Mouse (Mus musculus): ENCODE measurements around the gene Mylpf. TPM values are rescaled to one million over a fixed set of nuclear protein-coding genes. Genes with fewer than 3 reads are reported as not detected.
"Not testable (repeated sequence)": the region's sequence is repeated elsewhere in the genome, so short reads cannot be mapped to it uniquely, and the experiment has no call there.

Gene Mylpf
- polyA plus RNA-seq (2014; fragmentation: Nextera tagmentation; extraction: Ambion mirVana), result 24.1 and 26.5 TPM in 2 replicates

DNA sequence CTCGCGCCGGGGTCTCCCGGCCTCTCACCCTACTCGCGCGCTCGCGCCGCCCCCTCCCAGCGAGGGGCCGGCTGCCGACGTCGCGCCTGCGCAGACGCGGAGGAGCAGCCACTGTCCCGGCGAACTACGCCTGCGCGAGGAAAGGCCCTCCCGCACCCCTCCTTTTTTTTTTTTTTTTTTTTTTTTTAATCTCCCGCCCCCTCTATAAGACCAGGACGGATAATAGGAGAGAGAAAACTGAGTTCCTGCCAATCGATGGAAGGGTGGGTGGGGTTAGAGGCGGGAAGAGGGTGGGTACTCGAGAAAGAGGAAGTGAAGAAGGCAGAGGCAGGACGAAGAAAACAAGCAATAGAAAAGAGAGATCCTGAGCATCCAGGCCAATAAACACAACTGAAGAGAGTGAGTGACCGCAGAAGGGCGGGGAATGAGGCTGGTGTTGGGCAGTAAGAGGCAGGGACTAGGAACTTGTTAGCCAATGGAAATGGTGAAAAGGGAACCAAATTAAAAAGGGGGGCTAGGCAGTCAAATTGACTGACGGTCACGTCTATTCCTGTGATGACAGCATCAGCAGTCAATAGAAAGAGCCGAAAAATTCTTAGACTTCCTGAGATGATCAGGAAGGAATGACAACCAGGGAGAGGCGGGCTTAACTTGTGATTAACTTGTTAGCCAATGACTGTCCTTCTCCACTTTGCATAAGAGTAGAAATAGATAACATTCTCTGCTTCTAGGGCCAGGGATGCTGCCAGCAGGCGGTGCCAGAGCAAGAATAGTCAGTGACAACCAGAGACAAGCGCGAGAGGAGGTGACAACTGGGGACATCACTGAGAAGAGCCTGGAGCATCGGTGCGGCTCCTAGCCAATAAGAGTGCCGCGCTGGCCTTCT, at the start of gene Mylpf:
Gene Mylpf (plus strand): TSS at position 338 of the 886 bp plus-strand sequence.
- H3K9me3 ChIP-seq (ENCODE audit: control insufficient read depth, low read length), result no peaks in the 10 kb centered on the region
- peaks cover 6% of the 10 kb centered on the region; the same call in 1 of the 2 replicates for H3K4me1 ChIP-seq (replicated peaks; ENCODE audit: control insufficient read depth, insufficient read depth, low read length)
- peaks cover 1% of the 10 kb centered on the region; the same call in 1 of the 2 replicates for H3K27me3 ChIP-seq (ENCODE audit: control insufficient read depth, insufficient read depth, low read length)
- H3K4me2 ChIP-seq (replicated peaks; ENCODE audit: low read depth, low read length), result peak within 1 kb of the TSS; percentile 96
- peak; percentile 96 for DNase-seq (ENCODE audit: low spot score)
- peak within 1 kb of the TSS; percentile 92 for H3K9ac ChIP-seq (ENCODE audit: low read depth, low read length)
- WGBS, result under 1% methylated on average over 36 of the region's 44 CpGs
- no peaks in the 10 kb centered on the region for H3K36me3 ChIP-seq (ENCODE audit: control insufficient read depth, insufficient read depth, low read length)
- H3K4me3 ChIP-seq (ENCODE audit: low read depth, low read length), result peak within 1 kb of the TSS; percentile 90
- peak; percentile 94 for ATAC-seq (ENCODE audit: low FRiP score)
- H3K27ac ChIP-seq (ENCODE audit: low read depth, low read length), result peak within 1 kb of the TSS; percentile 77

GRCm38 (mm10) chr7:127162546-127162945, 46.1 kb upstream of the Mylpf start:
- Histone ChIP-seq H3K4me1 (replicated peaks; ENCODE audit: control insufficient read depth, insufficient read depth, low read length) (no peaks in the 10 kb centered on the region), H3K27me3 (ENCODE audit: control insufficient read depth, insufficient read depth, low read length) (no peaks in the 10 kb centered on the region), H3K9me3 (ENCODE audit: control insufficient read depth, low read length) (no peaks in the 10 kb centered on the region), H3K36me3 (ENCODE audit: control insufficient read depth, insufficient read depth, low read length) (no peaks in the 10 kb centered on the region), H3K4me2 (replicated peaks; ENCODE audit: low read depth, low read length) (no peak overlapping the region), H3K9ac (ENCODE audit: low read depth, low read length) (no peak overlapping the region), H3K4me3 (ENCODE audit: low read depth, low read length) (no peak overlapping the region), H3K27ac (ENCODE audit: low read depth, low read length) (no peak overlapping the region)
- 86% methylated on average over 5 of the region's 5 CpGs for WGBS
- DNase-seq (ENCODE audit: low spot score), result no peak
- ATAC-seq (ENCODE audit: low FRiP score), result no peak

DNA sequence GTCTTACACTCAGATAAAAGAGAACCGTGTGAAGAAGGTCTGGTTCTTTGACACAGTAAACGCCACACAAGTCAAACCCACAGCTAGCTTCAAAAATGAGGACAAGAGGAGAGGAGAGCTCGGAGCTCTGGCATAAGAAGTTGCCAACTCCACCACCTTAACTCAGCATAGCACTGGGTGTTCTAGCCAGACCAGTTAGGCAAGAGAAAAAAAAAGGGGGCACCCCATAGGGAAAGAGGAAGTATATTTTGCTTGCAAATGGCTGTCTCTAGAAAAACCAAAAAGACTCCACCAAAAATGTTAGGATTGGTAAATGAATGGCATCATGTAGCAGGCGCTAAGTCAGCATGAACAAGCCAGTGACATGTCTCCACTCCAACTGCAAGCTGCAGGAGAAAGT, 44.7 kb upstream of the Mylpf start:
- H3K27ac ChIP-seq (ENCODE audit: low read depth, low read length), result no peak overlapping the region
- ATAC-seq (ENCODE audit: low FRiP score) (no peak), DNase-seq (ENCODE audit: low spot score) (no peak)
- H3K9ac ChIP-seq (ENCODE audit: low read depth, low read length), result no peak overlapping the region
- no peak overlapping the region for H3K4me3 ChIP-seq (ENCODE audit: low read depth, low read length)
- H3K36me3 ChIP-seq (ENCODE audit: control insufficient read depth, insufficient read depth, low read length), result no peaks in the 10 kb centered on the region
- no peaks in the 10 kb centered on the region for H3K4me1 ChIP-seq (replicated peaks; ENCODE audit: control insufficient read depth, insufficient read depth, low read length)
- no peaks in the 10 kb centered on the region for H3K9me3 ChIP-seq (ENCODE audit: control insufficient read depth, low read length)
- no peaks in the 10 kb centered on the region for H3K27me3 ChIP-seq (ENCODE audit: control insufficient read depth, insufficient read depth, low read length)
- no peak overlapping the region for H3K4me2 ChIP-seq (replicated peaks; ENCODE audit: low read depth, low read length)
- 87% methylated on average over 4 of the region's 4 CpGs for WGBS

DNA sequence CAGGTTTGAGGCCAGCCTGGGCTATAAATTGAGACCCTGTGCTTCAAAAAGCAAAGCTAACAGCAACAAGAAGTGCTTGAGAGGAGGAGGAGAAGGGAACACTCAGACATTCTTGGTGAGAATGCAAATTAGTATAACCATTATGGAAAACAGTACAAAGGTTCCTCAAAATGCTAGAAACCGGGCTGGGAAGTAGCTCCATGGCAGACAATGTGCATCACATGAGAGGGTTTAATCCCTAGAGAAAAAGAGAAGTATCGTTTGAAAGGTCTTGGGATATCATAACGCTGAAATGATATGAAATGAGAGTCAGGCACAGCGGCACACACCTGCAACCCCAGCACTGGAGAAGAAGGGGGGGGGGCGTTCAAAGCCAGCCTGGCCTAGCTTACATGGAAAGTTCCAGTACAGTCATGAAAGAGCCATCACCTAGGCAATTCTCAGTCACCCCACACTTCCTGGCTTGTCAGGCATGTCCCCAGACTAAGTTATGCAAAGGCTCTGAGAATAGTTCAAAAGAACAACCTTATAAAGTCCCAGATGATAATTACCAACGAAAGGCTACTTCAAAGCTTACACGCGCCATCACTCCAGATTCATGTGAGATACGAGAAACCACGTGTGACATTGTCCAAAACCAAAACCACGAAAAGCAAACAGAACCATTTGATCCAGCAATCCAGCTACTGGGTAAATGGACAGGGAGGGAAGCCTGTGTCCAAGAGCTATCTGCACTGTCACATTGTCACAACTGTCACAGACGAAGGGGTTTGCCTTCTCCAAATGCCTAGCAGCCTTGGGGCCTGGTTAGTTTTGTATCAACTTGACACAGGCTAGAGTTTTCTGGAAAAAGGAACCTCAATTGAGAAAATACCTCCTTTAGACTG, 42.8 kb upstream of the Mylpf start:
- H3K4me2 ChIP-seq (replicated peaks; ENCODE audit: low read depth, low read length), result no peak overlapping the region
- no peak for ATAC-seq (ENCODE audit: low FRiP score)
- H3K9me3 ChIP-seq (ENCODE audit: control insufficient read depth, low read length), result no peaks in the 10 kb centered on the region
- no peak overlapping the region for H3K4me3 ChIP-seq (ENCODE audit: low read depth, low read length)
- H3K27ac ChIP-seq (ENCODE audit: low read depth, low read length), result no peak overlapping the region
- no peak overlapping the region for H3K9ac ChIP-seq (ENCODE audit: low read depth, low read length)
- H3K27me3 ChIP-seq (ENCODE audit: control insufficient read depth, insufficient read depth, low read length), result no peaks in the 10 kb centered on the region
- WGBS, result 88% methylated on average over 12 of the region's 12 CpGs
- DNase-seq (ENCODE audit: low spot score), result no peak
- H3K4me1 ChIP-seq (replicated peaks; ENCODE audit: control insufficient read depth, insufficient read depth, low read length), result no peaks in the 10 kb centered on the region
- H3K36me3 ChIP-seq (ENCODE audit: control insufficient read depth, insufficient read depth, low read length), result no peaks in the 10 kb centered on the region

GRCm38 (mm10) chr7:127166501-127166900, 42.2 kb upstream of the Mylpf start:
- Histone ChIP-seq H3K4me3 (ENCODE audit: low read depth, low read length) (no peak overlapping the region), H3K36me3 (ENCODE audit: control insufficient read depth, insufficient read depth, low read length) (no peaks in the 10 kb centered on the region), H3K4me1 (replicated peaks; ENCODE audit: control insufficient read depth, insufficient read depth, low read length) (no peaks in the 10 kb centered on the region), H3K27me3 (ENCODE audit: control insufficient read depth, insufficient read depth, low read length) (no peaks in the 10 kb centered on the region), H3K4me2 (replicated peaks; ENCODE audit: low read depth, low read length) (no peak overlapping the region), H3K9me3 (ENCODE audit: control insufficient read depth, low read length) (no peaks in the 10 kb centered on the region), H3K27ac (ENCODE audit: low read depth, low read length) (no peak overlapping the region), H3K9ac (ENCODE audit: low read depth, low read length) (no peak overlapping the region)
- 95% methylated on average over 5 of the region's 5 CpGs for WGBS
- ATAC-seq (ENCODE audit: low FRiP score) (no peak), DNase-seq (ENCODE audit: low spot score) (no peak)

DNA sequence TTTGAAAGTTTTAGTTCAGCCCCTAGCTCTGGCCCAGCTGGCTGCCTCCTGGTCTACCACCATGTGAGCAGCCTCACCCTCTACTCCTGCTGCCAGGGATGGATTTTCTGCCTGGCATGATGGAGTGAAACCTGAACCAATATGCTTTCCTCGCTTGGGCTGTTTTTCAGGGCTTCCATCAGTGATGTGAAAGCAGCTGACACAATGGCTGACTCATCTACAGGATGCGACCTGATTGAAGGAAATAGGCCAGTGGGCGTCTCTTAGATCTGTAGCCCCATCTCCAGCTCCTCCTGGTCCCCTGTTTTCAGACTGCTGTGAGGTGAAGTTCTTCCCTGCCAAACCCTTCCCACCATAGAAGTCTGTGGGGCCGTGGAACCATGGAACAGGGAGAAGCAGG, 31.8 kb upstream of the Mylpf start:
- Histone ChIP-seq H3K4me1 (replicated peaks; ENCODE audit: control insufficient read depth, insufficient read depth, low read length) (no peaks in the 10 kb centered on the region), H3K36me3 (ENCODE audit: control insufficient read depth, insufficient read depth, low read length) (no peaks in the 10 kb centered on the region), H3K9ac (ENCODE audit: low read depth, low read length) (no peak overlapping the region), H3K27me3 (ENCODE audit: control insufficient read depth, insufficient read depth, low read length) (no peaks in the 10 kb centered on the region), H3K4me2 (replicated peaks; ENCODE audit: low read depth, low read length) (no peak overlapping the region), H3K9me3 (ENCODE audit: control insufficient read depth, low read length) (no peaks in the 10 kb centered on the region), H3K4me3 (ENCODE audit: low read depth, low read length) (no peak overlapping the region), H3K27ac (ENCODE audit: low read depth, low read length) (no peak overlapping the region)
- ATAC-seq (ENCODE audit: low FRiP score), result no peak
- DNase-seq (ENCODE audit: low spot score), result no peak
- 79% methylated on average over 4 of the region's 4 CpGs for WGBS

GRCm38 (mm10) chr7:127180783-127181182, 27.9 kb upstream of the Mylpf start:
- H3K9me3 ChIP-seq (ENCODE audit: control insufficient read depth, low read length), result no peaks in the 10 kb centered on the region
- no peak overlapping the region for H3K4me2 ChIP-seq (replicated peaks; ENCODE audit: low read depth, low read length)
- no peak overlapping the region for H3K9ac ChIP-seq (ENCODE audit: low read depth, low read length)
- H3K27ac ChIP-seq (ENCODE audit: low read depth, low read length), result no peak overlapping the region
- H3K27me3 ChIP-seq (ENCODE audit: control insufficient read depth, insufficient read depth, low read length), result no peaks in the 10 kb centered on the region
- H3K4me3 ChIP-seq (ENCODE audit: low read depth, low read length), result no peak overlapping the region
- DNase-seq (ENCODE audit: low spot score) (no peak), ATAC-seq (ENCODE audit: low FRiP score) (no peak)
- 74% methylated on average over 2 of the region's 2 CpGs for WGBS
- H3K4me1 ChIP-seq (replicated peaks; ENCODE audit: control insufficient read depth, insufficient read depth, low read length), result no peaks in the 10 kb centered on the region
- H3K36me3 ChIP-seq (ENCODE audit: control insufficient read depth, insufficient read depth, low read length), result no peaks in the 10 kb centered on the region

- not testable (repeated sequence) for H3K36me3 ChIP-seq (ENCODE audit: control insufficient read depth, insufficient read depth, low read length); H3K4me1 ChIP-seq (replicated peaks; ENCODE audit: control insufficient read depth, insufficient read depth, low read length); H3K4me3 ChIP-seq (ENCODE audit: low read depth, low read length); H3K27ac ChIP-seq (ENCODE audit: low read depth, low read length); H3K9me3 ChIP-seq (ENCODE audit: control insufficient read depth, low read length); ATAC-seq (ENCODE audit: low FRiP score); DNase-seq (ENCODE audit: low spot score); H3K4me2 ChIP-seq (replicated peaks; ENCODE audit: low read depth, low read length); H3K9ac ChIP-seq (ENCODE audit: low read depth, low read length); H3K27me3 ChIP-seq (ENCODE audit: control insufficient read depth, insufficient read depth, low read length)
- 42% methylated on average over 3 of the region's 3 CpGs for WGBS
These were observed 27.0 kb upstream of the Mylpf start for GRCm38 (mm10) chr7:127181724-127182123.

Measured in hindbrain, embryonic 11.5 days (tissue).